Mouse (Mus musculus) v-Abl transformed pro-B cells (cell line): Measurements from ENCODE around the gene Anp32e.
"Not testable (repeated sequence)": the region's sequence is repeated elsewhere in the genome, so short reads cannot be mapped to it uniquely, and the experiment has no call there.

ENCODE experiments used
- in situ Hi-C, 2 experiments: fragments of 400-800 bp; cut with MboI; formaldehyde crosslinking; loops; one replicate each; pipeline ENCODE4 v1.15.1; 2025; ENCODE audit not compliant: unreplicated experiment in 2 of 2

Gene Anp32e

GRCm38 (mm10) chr3:95903753-95904502 lies 25.1 kb upstream of the Anp32e start:
- in situ Hi-C loops: no loop called here

DNA sequence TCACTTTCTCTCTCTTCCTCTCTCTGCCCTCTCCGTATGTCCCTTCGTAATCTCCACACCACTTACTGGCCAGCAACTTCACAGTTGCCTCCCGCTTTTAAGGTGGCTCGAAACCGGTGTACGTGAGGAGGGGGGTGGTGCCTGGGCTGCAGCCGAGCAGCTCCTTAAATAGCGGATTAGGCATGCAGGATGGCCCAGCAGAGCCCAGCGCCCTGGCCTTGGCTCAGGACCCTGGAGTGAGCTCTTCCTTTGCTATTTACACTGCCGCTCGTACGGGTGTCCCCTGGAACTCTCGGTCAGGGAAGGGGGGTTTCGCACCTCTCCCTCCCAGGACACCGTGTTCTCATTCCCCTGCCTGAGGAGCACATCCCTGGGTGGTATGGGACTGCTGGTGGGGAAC lies 24.5 kb upstream of the Anp32e start, which contains the start of gene Car14:
Car14 (minus strand) TSS at position 124 of the 400 bp plus-strand sequence.
- in situ Hi-C loops: no loop called here

DNA sequence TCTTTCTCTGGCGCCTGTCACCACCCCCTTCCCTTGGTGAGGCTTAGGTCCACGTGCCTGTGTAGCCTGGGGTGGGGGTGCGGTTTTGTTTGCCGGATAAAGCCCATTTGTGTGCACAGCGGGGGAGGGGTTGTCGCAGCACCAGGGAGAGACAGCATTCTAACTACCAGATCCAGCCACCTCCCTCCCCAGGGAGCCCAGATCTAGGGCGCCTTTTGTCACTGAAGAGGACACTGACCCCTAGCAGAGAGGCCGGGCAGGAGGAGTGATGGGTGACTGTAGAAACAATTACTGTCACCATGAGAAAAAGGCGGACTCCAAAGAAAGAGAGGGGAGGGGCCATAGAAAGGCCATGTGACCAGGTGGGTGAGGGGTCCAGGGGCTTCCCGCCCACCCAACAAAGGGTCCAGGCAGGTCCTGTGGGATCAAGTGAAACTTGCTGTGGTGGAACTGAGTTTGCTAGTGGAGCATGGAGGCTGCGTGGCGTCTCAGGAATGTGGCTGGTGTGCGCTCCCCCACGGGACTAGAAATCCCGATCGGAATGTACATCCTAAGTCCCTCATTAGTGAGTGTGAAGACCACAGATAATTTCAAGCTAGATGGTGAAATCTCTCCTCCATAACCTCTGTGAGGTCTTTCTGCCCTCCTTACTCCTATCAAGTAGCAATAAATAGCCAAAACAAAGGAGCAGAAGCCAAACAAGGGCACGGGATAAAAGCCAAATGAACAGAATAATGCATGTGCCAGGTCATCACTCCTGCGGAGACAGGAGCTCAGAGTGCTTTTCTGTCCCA lies 23.7 kb upstream of the Anp32e start:
- in situ Hi-C loops: loop anchor here in 1 of 2 experiments (5.0 kb wide), 1 partner anchor 38 kb away; no protein-coding TSS in a partner anchor

DNA sequence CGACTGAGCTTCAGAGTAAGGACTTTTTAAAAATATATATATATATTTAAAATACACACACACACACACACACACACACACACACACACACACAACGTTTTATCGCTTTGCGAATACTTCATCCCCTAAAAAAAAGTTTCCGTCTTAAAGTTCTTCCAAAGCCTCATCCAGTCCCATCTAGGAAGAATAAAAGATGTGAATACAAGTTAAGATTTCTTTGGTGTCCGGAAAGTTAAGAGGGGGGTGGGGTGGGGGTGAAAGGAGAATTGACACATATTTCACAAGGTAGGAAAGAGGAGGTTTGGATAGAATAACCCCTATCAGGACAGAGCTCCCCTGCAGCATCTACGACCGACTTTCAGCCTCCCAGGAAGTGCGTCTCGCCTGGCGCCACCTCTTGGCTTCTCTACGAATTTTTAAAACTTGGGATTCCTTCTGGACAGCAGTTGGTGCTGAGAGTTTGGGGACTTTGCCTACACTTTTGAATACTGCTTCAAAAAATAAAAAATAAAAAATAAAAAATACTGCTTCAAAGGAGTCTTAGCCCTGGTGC lies 23.0 kb upstream of the Anp32e start:
- in situ Hi-C loops: loop anchor here in 1 of 2 experiments (5.0 kb wide), 1 partner anchor 39 kb away; no protein-coding TSS in a partner anchor

DNA sequence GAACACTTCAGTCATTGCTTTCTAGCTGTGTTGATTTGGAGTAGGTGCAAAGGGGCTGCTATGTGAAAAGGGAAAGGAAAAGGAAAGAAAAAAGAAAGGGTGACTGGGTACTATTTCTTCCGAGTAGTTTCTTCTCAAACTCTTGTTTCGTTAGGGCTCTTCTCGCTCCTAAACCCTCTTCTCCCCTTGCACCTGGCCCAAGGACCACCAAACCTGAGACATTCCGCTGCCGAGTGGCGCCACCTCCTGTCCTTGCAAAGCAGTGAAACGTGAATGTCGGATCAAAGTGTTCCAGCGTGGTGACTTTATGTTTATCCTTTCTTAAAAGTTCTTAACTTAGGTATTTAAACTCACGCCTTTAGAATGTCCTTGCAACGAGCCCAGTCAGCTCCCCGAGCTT lies 22.2 kb upstream of the Anp32e start:
- in situ Hi-C loops: loop anchor here in 1 of 2 experiments (5.0 kb wide), 1 partner anchor 40 kb away; no protein-coding TSS in a partner anchor

DNA sequence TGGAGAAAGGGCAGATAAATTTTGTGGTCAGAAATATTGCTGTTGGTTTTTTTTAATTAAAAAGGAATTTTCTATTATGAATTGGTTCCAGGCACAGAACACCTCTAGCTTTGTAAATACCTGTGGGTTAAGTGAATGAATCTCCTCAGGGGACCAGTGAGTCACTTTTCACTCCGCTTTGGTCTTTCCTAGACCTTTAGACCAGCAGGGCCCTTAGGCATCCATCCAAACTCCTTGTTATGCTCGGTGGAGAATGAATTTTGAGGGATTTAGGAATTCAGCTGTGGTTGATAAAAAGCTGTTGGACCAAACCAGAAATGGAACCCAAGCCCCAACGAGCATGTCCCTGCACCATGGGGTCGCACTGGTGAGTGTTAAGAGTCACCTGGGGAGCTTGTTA lies 21.4 kb upstream of the Anp32e start:
- in situ Hi-C loops: loop anchor here in 1 of 2 experiments (5.0 kb wide), 1 partner anchor 40 kb away; no protein-coding TSS in a partner anchor

GRCm38 (mm10) chr3:95914706-95915105 lies 14.3 kb upstream of the Anp32e start:
- in situ Hi-C loops: loop anchor here in 1 of 2 experiments (10.0 kb wide), 1 partner anchor 50 kb away; no protein-coding TSS in a partner anchor

DNA sequence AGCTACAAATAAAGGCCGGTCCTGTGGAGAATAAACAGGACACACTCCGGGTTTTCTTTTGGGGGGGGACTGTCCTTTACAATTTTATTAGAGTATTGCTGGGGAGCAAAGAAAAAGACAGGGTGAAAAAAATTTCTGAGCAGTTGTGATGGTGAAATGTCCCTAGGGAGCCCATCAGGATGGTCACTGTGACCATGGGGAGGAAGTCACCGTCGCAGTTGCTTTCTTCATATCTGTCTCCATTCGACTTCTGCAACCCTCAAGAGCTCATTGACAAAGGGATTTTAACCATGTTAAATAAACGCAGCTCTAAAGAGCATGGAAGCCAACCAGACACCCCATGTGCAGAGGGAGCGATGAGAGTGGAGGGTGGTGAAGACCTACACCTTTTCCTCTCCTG lies 12.3 kb upstream of the Anp32e start:
- in situ Hi-C loops: loop anchor here in 1 of 2 experiments (10.0 kb wide), 1 partner anchor 52 kb away; no protein-coding TSS in a partner anchor

DNA sequence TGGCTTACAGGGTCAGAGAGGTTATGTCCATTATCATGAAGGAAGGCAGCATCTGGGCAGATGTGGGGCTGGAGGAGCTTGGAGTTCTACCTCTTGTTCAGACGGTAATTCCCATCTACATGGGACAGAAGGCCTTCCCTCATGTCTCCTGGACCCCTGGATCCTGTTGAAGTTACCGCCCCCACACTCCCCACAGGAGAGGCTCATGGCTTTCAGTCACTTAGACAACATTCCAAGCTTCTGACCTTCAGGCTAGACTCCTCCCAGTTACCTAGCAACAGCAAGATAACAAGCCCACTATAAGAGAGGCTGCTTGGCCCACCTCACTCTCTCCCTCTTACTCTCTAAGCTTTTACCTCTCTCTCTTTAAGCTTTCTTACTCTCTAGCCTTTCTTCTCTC lies 8.5 kb upstream of the Anp32e start:
- in situ Hi-C loops: not testable (repeated sequence)

GRCm38 (mm10) chr3:95923429-95923828 lies 5.6 kb upstream of the Anp32e start:
- in situ Hi-C loops: not testable (repeated sequence)

- in situ Hi-C loops: no loop called here
Observed at GRCm38 (mm10) chr3:95924185-95924584, 4.9 kb upstream of the Anp32e start.

DNA sequence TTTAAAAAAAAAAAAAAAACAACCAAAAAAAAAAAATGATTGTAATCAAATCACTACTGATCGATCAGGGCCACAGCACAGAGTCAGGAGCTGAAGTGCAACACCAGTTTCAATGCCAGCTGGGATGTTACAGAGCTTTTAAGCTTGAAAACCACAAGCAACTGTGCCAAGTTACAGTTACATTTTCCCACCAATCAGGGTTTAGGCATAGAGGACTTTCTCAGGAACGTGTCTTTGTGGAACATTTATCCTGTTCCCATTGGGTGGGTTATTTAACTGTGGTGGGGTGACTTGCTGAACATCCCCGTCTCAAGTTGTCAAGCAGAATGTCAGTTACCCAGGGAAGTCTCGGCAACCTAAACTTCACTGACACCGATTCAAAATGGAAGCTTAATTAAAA lies 4.0 kb upstream of the Anp32e start:
- in situ Hi-C loops: no loop called here

DNA sequence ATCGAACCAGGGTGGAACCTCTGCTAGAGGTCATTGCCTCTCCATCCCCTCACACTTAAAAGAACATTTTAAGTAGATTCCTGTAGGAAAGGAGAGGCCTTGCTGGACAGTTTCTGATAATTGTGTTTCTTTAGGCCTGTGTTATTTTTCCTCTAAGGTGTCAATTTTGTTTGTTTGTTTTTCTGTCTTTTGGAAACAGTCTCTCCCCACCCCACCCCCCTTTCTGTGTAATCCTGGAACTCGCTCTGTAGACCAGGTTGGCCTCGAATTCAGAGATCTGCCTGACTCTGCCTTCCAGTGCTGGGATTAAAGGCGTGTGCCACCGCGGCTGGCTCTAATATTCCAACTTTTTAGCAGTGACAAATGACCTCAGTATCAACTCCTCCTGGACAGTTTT lies 787 bp upstream of the Anp32e start:
- in situ Hi-C loops: no loop called here

- in situ Hi-C loops: loop anchor here in 1 of 2 experiments (10.0 kb wide), 1 partner anchor 125 kb away; the partner anchor contains the start of gene Vps45
Observed at GRCm38 (mm10) chr3:95929581-95930470, 780 bp downstream of the Anp32e start.

DNA sequence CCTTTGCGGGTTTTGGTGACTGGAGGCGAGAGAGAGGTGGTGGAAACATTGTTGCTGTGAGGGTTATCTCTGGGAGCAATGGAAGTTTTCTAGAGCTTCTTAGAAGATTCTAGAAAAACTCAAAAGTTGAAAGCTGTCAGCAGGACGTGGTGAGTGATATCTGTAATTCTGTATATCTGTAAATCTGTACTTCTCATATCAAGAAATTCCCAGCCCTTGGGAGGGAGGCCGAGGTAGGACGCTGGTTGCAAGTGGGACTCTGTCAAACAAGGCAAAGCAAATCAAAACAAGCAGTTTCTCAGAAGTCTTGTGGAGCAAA lies 1.4 kb downstream of the Anp32e start:
- in situ Hi-C loops: loop anchor here in 1 of 2 experiments (10.0 kb wide), 1 partner anchor 124 kb away; the partner anchor contains the start of gene Vps45

DNA sequence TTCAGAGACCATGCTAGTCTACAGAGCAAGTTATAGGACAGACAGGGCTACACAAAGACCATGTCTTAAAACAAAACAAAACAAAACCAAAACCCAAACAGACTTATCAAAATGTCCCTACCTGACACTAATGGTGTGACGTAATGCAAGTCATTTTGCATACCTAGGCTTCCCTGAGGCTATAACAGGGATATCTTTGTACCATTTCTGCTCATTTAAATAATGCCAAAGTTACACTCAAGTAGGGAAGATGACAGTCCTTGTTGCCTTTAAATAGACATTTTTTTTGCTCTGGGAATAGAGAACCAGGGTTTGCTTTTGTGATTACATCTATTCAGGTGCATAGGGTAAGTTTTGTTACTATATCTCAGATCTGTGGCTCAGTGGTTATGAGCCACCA lies 2.4 kb downstream of the Anp32e start:
- in situ Hi-C loops: loop anchor here in 1 of 2 experiments (10.0 kb wide), 1 partner anchor 123 kb away; the partner anchor contains the start of gene Vps45

DNA sequence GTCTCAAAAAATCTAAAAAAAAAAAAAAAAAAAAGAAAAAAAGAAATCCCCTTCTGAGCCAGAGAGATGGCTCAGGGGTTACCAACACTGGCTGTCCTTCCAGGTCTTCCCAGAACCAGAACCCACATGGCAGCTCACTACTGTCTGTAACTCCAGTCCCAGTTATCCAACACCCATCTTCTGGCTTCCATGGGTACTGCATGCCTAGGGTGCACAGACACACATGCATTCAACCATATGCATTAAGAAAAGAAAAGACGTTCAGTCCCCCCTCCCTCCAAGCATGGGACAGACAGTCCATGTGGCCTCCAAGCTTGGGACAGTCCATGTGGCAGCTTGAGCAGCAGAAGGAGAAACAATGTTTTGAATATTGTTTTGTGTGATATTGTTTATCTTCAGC lies 3.1 kb downstream of the Anp32e start:
- in situ Hi-C loops: loop anchor here in 1 of 2 experiments (10.0 kb wide), 1 partner anchor 123 kb away; the partner anchor contains the start of gene Vps45

DNA sequence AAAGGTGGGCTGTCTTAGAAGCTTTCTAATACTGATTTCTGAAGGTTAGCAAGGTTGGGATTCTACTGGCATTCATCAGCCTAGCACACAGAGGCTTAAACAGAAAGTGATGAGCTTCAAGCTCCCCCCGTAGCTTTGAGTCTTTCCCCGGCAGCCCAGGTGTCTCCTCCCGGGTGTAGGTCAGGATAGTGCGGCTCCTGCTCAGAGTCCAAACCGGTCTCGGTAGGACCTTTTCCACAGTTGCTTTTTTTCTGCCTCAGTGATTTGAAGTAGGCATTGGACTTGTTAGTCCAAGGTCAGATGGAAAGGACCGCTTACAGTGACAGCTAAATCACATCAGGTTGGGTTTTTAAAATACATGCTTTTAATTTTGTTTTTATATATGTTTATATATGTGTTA lies 3.5 kb downstream of the Anp32e start:
- in situ Hi-C loops: loop anchor here in 1 of 2 experiments (10.0 kb wide), 1 partner anchor 122 kb away; the partner anchor contains the start of gene Vps45

- in situ Hi-C loops: loop anchor here in 1 of 2 experiments (10.0 kb wide), 1 partner anchor 122 kb away; the partner anchor contains the start of gene Vps45
Observed at GRCm38 (mm10) chr3:95933111-95933750, 4.2 kb downstream of the Anp32e start.
